Mouse (Mus musculus) liver, postnatal 0 days (tissue): ENCODE measurements around the gene Rsg1. TPM values are rescaled to one million over a fixed set of nuclear protein-coding genes. Genes with fewer than 3 reads are reported as not detected.
A peak's percentile ranks its signal among the peaks of the same experiment; 100 is the strongest.

Source experiments
- ATAC-seq: fragments of 200-750 bp; cut with Nextera tagmentation; 2 replicates; pipeline ENCODE4 v1.8.0; 2017; ENCODE audit warnings: mild to moderate bottlenecking, moderate library complexity
- DNase-seq: peaks from one replicate; pipeline ENCODE4 v3.0.0-alpha.2; 2016
- H3K27ac ChIP-seq: fragments of 300-500 bp; sonication (generic); 2 replicates; pipeline ENCODE4 v1.5.1; 2014; ENCODE audit warnings: antibody characterized with exemption, moderate library complexity, mild to moderate bottlenecking, low read depth
- H3K27me3 ChIP-seq: fragments of 300-500 bp; sonication (generic); 2 replicates; pipeline ENCODE4 v1.6.1; 2014; ENCODE audit warnings: low read length, control low read depth, mixed read lengths; ENCODE audit not compliant: insufficient read depth
- H3K36me3 ChIP-seq: fragments of 300-500 bp; sonication (generic); replicated peaks from 2 replicates; pipeline ENCODE4 v1.6.1; 2014; ENCODE audit warnings: mild to moderate bottlenecking, control low read depth, low read length, moderate library complexity, mixed read lengths; ENCODE audit not compliant: insufficient read depth
- H3K4me1 ChIP-seq: fragments of 300-500 bp; sonication (generic); 2 replicates; pipeline ENCODE4 v1.6.1; 2014; ENCODE audit warnings: antibody characterized with exemption, mild to moderate bottlenecking, control low read depth; ENCODE audit not compliant: insufficient read depth
- H3K4me2 ChIP-seq: fragments of 300-500 bp; sonication (generic); 2 replicates; pipeline ENCODE4 v1.6.1; 2014; ENCODE audit warnings: low read depth, mild to moderate bottlenecking, low read length, moderate library complexity, mixed read lengths
- H3K4me3 ChIP-seq: fragments of 300-500 bp; sonication (generic); 2 replicates; pipeline ENCODE4 v1.5.1; 2014; ENCODE audit warnings: low read depth, low read length
- H3K9ac ChIP-seq: fragments of 300-500 bp; sonication (generic); replicated peaks from 2 replicates; pipeline ENCODE4 v1.6.1; 2014; ENCODE audit warnings: mild to moderate bottlenecking, moderate library complexity
- H3K9me3 ChIP-seq: fragments of 300-500 bp; sonication (generic); 2 replicates; pipeline ENCODE4 v1.6.1; 2016; ENCODE audit warnings: mild to moderate bottlenecking, control low read depth, low read length, mixed read lengths
- CTCF ChIP-seq: sonication (generic); IDR thresholded peaks from 2 replicates; pipeline ENCODE4 v1.5.1; 2016; ENCODE audit warnings: antibody characterized with exemption, low read depth
- EP300 ChIP-seq: IDR thresholded peaks from 2 replicates; pipeline ENCODE4 v1.6.1; 2016; ENCODE audit warnings: antibody characterized with exemption, low read depth, mild to moderate bottlenecking
- WGBS: fragments of 180-500 bp; shearing (Covaris S2); extraction: QIAGEN DNeasy Blood & Tissue Kit; methylation state at CpG from one replicate; pipeline ENCODE4 v1.1.7; 2014; ENCODE audit not compliant: insufficient replicate concordance; 5-methylcytosine and 5-hydroxymethylcytosine counted together
- polyA plus RNA-seq: library from polyadenylated mRNA; unstranded; fragments of >200 nt; fragmentation: Nextera tagmentation; extraction: Ambion mirVana; gene quantifications from 2 replicates; pipeline ENCODE4 v1.2.1, GENCODE M21; 2015

Gene Rsg1
- polyA plus RNA-seq, 1 experiment from 2014 or later, result 0.43 TPM

- DNase-seq (peak; percentile 59), ATAC-seq (no peak)
- TF ChIP-seq EP300 (no peak), CTCF (peak; percentile 82)
- H3K9ac ChIP-seq, result no peak overlapping the region
- H3K27me3 ChIP-seq, result no peaks in the 10 kb centered on the region
- 64% methylated on average over 5 of the region's 5 CpGs for WGBS
- H3K4me3 ChIP-seq, result no peak overlapping the region
- H3K36me3 ChIP-seq, result no peaks in the 10 kb centered on the region
- no peaks in the 10 kb centered on the region for H3K9me3 ChIP-seq
- no peaks in the 10 kb centered on the region for H3K4me1 ChIP-seq
- no peak overlapping the region for H3K4me2 ChIP-seq
- H3K27ac ChIP-seq, result no peak overlapping the region
These were observed 43.7 kb downstream of the Rsg1 start for GRCm38 (mm10) chr4:141257440-141257839.

DNA sequence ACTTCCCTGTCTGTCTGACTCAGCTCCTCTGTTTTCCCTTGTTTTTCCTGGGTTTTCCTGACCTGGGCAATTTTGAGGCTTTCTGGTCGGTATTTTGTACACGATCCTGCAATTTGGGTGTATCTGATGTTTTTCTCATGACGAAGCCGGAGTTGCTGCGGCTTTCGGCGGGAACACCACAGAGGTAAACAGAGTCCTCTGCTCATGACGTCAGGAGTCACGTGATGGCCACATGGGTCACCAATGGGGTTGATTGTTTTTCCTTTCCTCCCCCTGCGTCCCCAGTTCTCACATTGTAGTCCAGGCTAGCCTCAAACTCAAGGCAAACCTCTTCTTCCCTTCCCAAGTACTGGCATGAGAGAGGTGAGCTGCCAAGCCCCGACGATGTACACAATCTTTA, 45.7 kb downstream of the Rsg1 start:
- H3K4me2 ChIP-seq, result no peak overlapping the region
- H3K27me3 ChIP-seq, result no peaks in the 10 kb centered on the region
- no peak overlapping the region for H3K9ac ChIP-seq
- no peak overlapping the region for H3K4me3 ChIP-seq
- no peaks in the 10 kb centered on the region for H3K9me3 ChIP-seq
- no peak for DNase-seq
- no peak for ATAC-seq
- H3K27ac ChIP-seq, result no peak overlapping the region
- no peaks in the 10 kb centered on the region for H3K36me3 ChIP-seq
- 73% methylated on average over 12 of the region's 12 CpGs for WGBS
- TF ChIP-seq CTCF (no peak), EP300 (no peak)
- H3K4me1 ChIP-seq, result no peaks in the 10 kb centered on the region

DNA sequence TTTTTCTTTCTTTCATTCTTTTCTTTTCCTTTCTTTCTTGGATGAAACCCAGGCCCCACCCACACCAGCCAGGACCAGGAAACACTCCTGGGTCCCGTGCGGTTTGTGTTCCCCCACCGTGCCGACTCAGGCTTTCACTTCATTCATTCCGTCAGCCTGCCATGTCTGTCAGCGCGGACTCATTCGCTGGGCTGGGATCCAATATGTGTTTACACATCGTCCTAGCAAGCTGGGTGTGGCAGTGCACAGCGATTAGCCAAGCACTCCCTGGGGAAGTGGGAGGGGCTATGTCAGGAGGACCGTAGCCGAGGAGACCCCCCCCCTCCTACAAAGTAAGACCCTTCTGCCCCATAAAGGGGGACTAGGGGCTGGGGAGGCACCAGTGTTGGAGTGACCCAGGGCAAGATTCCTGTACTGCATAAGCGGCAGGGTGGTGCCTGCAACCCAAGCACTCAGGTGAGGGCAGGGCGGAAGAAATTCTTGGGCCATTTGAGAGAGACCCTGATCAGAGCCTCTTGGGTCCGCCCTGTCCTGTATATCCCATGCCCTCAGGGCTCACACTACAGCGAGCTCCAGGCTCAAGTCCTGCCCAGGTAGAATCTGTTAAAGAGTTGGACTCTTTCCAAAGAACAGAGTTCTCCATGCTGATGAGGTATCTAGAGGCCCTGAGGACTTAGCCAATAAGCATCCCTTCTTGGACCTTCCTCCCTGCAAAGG, 46.4 kb downstream of the Rsg1 start:
- Histone ChIP-seq H3K9ac (no peak overlapping the region), H3K4me1 (no peaks in the 10 kb centered on the region), H3K4me3 (no peak overlapping the region), H3K4me2 (peak overlapping the region; percentile 40; the same call in 1 of the 2 replicates), H3K9me3 (no peaks in the 10 kb centered on the region), H3K27me3 (no peaks in the 10 kb centered on the region), H3K36me3 (no peaks in the 10 kb centered on the region), H3K27ac (no peak overlapping the region)
- TF ChIP-seq EP300 (no peak), CTCF (no peak)
- peak; percentile 64 for ATAC-seq
- WGBS, result 62% methylated on average over 16 of the region's 16 CpGs
- DNase-seq, result peak; percentile 44

DNA sequence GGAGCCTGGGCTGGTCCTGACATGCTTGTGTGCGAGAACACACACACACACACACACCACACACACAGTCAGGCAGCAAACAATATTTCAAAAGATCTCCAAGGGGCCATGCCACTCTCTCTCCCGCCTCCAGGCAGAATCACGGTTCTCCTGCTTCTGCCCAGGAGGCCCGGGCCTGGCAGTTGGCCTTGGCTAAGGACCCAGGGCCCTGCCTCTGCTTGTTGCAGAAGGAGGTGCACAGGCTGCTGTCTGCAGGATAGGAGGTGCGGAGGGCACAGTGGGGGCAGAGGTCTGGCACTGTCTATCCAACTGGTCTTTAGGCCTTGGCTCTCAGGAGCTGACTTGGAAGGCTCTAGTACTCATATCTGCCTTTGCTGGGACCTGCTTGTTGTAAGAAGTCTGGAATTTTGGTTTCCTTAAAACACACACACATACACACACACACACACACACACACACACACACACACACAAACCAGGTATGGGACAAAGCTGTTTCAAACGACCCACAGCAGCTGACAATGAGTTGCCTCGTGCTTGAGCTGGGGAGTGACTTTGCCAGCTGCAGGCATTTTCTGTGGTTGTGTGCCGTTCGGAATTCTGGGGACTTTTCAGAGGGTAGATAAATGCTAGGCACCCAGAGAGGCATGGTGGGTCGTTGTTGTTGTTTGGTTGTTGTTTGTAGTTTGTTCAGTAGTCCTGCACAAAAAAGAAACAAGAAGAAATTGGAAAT, 49.3 kb downstream of the Rsg1 start:
- no peak for ATAC-seq
- no peaks in the 10 kb centered on the region for H3K36me3 ChIP-seq
- H3K4me3 ChIP-seq, result no peak overlapping the region
- no peaks in the 10 kb centered on the region for H3K4me1 ChIP-seq
- no peaks in the 10 kb centered on the region for H3K27me3 ChIP-seq
- 70% methylated on average over 10 of the region's 10 CpGs for WGBS
- no peak overlapping the region for H3K4me2 ChIP-seq
- H3K9ac ChIP-seq, result no peak overlapping the region
- DNase-seq, result no peak
- TF ChIP-seq EP300, result no peak
- no peak for TF ChIP-seq CTCF
- no peaks in the 10 kb centered on the region for H3K9me3 ChIP-seq
- H3K27ac ChIP-seq, result no peak overlapping the region

DNA sequence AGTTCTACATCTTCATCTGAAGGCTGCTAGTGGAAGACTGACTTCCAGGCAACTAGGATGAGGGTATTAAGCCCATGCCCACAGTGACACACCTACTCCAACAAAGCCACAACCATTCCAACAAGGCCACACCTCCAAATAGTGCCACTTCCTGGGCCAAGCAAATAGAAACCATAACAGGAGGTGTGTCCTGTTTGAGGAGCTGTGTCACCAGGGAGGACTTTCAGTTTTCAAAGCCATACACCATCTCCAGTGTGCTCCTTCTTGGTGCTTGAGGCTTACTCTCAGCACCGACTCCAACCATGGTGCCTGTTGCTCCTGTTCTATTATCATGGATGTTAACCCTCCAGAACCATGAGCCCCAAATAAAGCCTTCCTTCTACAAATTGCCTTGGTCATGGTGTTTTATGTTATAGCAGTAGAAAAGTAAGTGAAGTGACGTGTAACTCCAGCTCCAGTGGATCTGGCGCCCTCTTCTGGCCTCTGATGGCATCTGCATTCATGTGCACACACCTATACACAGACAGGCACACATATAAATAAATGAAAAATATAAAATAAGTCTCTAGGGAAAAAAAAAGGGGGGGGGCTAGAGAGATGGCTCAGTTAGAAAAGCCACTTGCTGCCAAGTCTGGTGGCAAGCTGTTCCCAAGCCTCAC, 52.4 kb downstream of the Rsg1 start:
- H3K4me1 ChIP-seq, result no peaks in the 10 kb centered on the region
- WGBS, result 82% methylated on average over 3 of the region's 3 CpGs
- H3K9me3 ChIP-seq, result no peaks in the 10 kb centered on the region
- ATAC-seq, result no peak
- H3K27ac ChIP-seq, result no peak overlapping the region
- TF ChIP-seq CTCF (peak; percentile 38), EP300 (no peak)
- H3K9ac ChIP-seq, result no peak overlapping the region
- H3K27me3 ChIP-seq, result no peaks in the 10 kb centered on the region
- H3K36me3 ChIP-seq, result no peaks in the 10 kb centered on the region
- DNase-seq, result no peak
- no peak overlapping the region for H3K4me3 ChIP-seq
- no peak overlapping the region for H3K4me2 ChIP-seq

DNA sequence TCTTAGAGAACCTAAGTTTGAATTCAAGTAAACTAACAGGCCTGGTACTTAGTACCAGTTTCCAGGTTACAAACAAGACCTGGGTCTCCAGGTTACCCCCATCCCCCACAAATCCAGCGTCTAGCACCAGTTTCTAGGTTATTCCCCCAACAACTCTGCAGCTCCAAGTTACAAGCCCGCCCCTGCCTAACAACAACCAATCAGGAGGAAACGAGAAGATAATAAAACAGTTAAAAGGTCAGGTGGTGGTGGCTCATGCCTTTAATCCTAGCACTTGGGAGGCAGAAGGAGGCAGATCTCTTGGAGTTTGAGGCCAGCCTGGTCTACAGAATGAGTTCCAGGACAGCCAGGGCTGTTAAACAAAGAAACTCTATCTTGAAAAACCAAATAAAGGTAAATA, 53.5 kb downstream of the Rsg1 start:
- H3K4me2 ChIP-seq, result no peak overlapping the region
- ATAC-seq, result no peak
- H3K36me3 ChIP-seq, result no peaks in the 10 kb centered on the region
- no peak overlapping the region for H3K27ac ChIP-seq
- H3K9me3 ChIP-seq, result no peaks in the 10 kb centered on the region
- no peak for DNase-seq
- H3K27me3 ChIP-seq, result no peaks in the 10 kb centered on the region
- TF ChIP-seq EP300 (no peak), CTCF (no peak)
- H3K9ac ChIP-seq, result no peak overlapping the region
- no peak overlapping the region for H3K4me3 ChIP-seq
- H3K4me1 ChIP-seq, result peaks cover 3% of the 10 kb centered on the region; the same call in 1 of the 2 replicates
- WGBS, result 80% methylated on average over 3 of the region's 3 CpGs
